11 mouse cellular contexts compared by ENCODE assay signal in genomic region chr13:101761617-101762016, GRCm38 (mm10). TPM values are rescaled to one million over a fixed set of nuclear protein-coding genes. Genes with fewer than 3 reads are reported as not detected.
DNase-seq lines count a peak whose midpoint lies in the region; ATAC-seq and TF ChIP-seq lines count a peak whose summit lies in the region.
"Had no signal": no experiment of that assay in that cellular context is flagged by ENCODE, and none has a peak within 500 bp of the region (broad histone marks: within the 10 kb centered on the region; RNA-seq: fewer than 3 reads in every experiment).

No protein-coding gene starts in this region.

- peak overlapping the region; percentile 46 for H3K27ac ChIP-seq in liver, adult 2 months (replicated peaks; ENCODE audit: insufficient read depth, low read depth, low read length)
- H3K27ac ChIP-seq in liver, embryonic 12.5 days, result peak overlapping the region; percentile 55
- H3K27ac ChIP-seq in stomach, embryonic 16.5 days (ENCODE audit: low read length), result peak overlapping the region; percentile 58; the same call in 1 of the 2 replicates

- peaks cover 12% of the 10 kb centered on the region for H3K36me3 ChIP-seq in liver, adult 2 months (ENCODE audit: control insufficient read depth, insufficient read depth, low read length)
- H3K36me3 ChIP-seq in liver, embryonic 12.5 days, result peaks cover 18% of the 10 kb centered on the region
- peaks cover 14% of the 10 kb centered on the region for H3K36me3 ChIP-seq in stomach, embryonic 16.5 days (ENCODE audit: control insufficient read depth, insufficient read depth, low read length)

- H3K27me3 ChIP-seq in liver, adult 2 months (ENCODE audit: control insufficient read depth, insufficient read depth, low read length), result no peaks in the 10 kb centered on the region
- H3K27me3 ChIP-seq in liver, embryonic 12.5 days (replicated peaks), result no peaks in the 10 kb centered on the region
- H3K27me3 ChIP-seq in stomach, embryonic 16.5 days (ENCODE audit: control insufficient read depth, insufficient read depth, low read length), result no peaks in the 10 kb centered on the region

- peaks cover 59% of the 10 kb centered on the region for H3K4me1 ChIP-seq in liver, adult 2 months (ENCODE audit: control insufficient read depth, insufficient read depth, low read length)
- H3K4me1 ChIP-seq in liver, embryonic 12.5 days, result peaks cover 90% of the 10 kb centered on the region
- peaks cover 79% of the 10 kb centered on the region for H3K4me1 ChIP-seq in stomach, embryonic 16.5 days (ENCODE audit: control insufficient read depth, insufficient read depth, low read length)

- no peak overlapping the region for H3K9ac ChIP-seq in liver, adult 2 months (ENCODE audit: low read depth, low read length)
- 0 out of 2 replicates have a peak overlapping the region, but pooled peaks have one; percentile 40 for H3K9ac ChIP-seq in liver, embryonic 12.5 days
- H3K9ac ChIP-seq in stomach, embryonic 16.5 days (ENCODE audit: low read length), result no peak overlapping the region; the same call in 1 of the 2 replicates

- 16% methylated on average over 5 of the region's 5 CpGs for WGBS in liver, adult 2 months
- 39% methylated on average over 5 of the region's 5 CpGs for WGBS in liver, embryonic 12.5 days (ENCODE audit: insufficient replicate concordance)
- 49% methylated on average over 5 of the region's 5 CpGs for WGBS in stomach, embryonic 16.5 days

- intact Hi-C loops in gastrocnemius, postnatal 14 days (cut with DNase I; ENCODE audit: low total_unique reads), result no loop called here

- peak overlapping the region; percentile 52 for H3K4me2 ChIP-seq in liver, embryonic 12.5 days
- peak overlapping the region; percentile 25 for H3K4me2 ChIP-seq in stomach, embryonic 16.5 days (ENCODE audit: low read depth, low read length)

- no peak for TF ChIP-seq POLR2A in liver, adult 2 months (IDR thresholded peaks at IDR 0.05; ENCODE audit: extremely low read depth, insufficient read depth, low read length)

- H3K79me2 ChIP-seq in liver, adult 2 months (ENCODE audit: control insufficient read depth, insufficient read depth, low read length), result peaks cover 66% of the 10 kb centered on the region

- peak; percentile 79 for DNase-seq in liver, adult 2 months (ENCODE audit: extremely low read depth, low read depth, low spot score)
- DNase-seq in liver, result no peak
- no peak for DNase-seq in gastrocnemius, postnatal 14 days
- no peak for DNase-seq in right cerebral cortex, adult 2 months (ENCODE audit: low spot score in 2 of 2)
- DNase-seq: adrenal gland, postnatal 36 days; cerebellum, adult 11 months; kidney, postnatal 36 days had no signal

- no peak overlapping the region for H3K4me3 ChIP-seq in liver, adult 2 months (ENCODE audit: insufficient read depth, low read depth, low read length)
- peak overlapping the region; percentile 3; the same call in 1 of the 2 replicates for H3K4me3 ChIP-seq in liver, embryonic 12.5 days
- no peak overlapping the region for H3K4me3 ChIP-seq in stomach, embryonic 16.5 days (replicated peaks; ENCODE audit: low read length)

- no peak for TF ChIP-seq CTCF in liver, adult 2 months (IDR thresholded peaks at IDR 0.05; ENCODE audit: low read depth, low read length)

- H3K9me3 ChIP-seq in liver, embryonic 12.5 days (replicated peaks), result no peaks in the 10 kb centered on the region
- H3K9me3 ChIP-seq in stomach, embryonic 16.5 days (replicated peaks; ENCODE audit: control insufficient read depth, low read length), result no peaks in the 10 kb centered on the region

- peak; percentile 49 for ATAC-seq in granulocyte monocyte progenitor cell, adult 5-6 weeks (replicated peaks; ENCODE audit: poor library complexity, severe bottlenecking)
- ATAC-seq in liver, embryonic 12.5 days, result 0 out of 2 replicates have a peak, but pooled peaks have one; percentile 28
- no peak for ATAC-seq in stomach, embryonic 16.5 days (ENCODE audit: insufficient read depth, low FRiP score)
- ATAC-seq: inflammation-experienced regulatory T-cells, adult 6 months had no signal

RNA-seq across cellular contexts. Expression of gene Pik3r1, which starts 6.4 kb away (rescaled TPM):
- total RNA-seq in liver, adult 2 months (2014; rRNA removed), result 35.5 and 38.4 TPM in 2 replicates
- 11.9 and 12.2 TPM in 2 replicates for polyA plus RNA-seq in liver, adult 2 months (2012; rRNA removed)
- 62.1 and 70.9 TPM in 2 replicates for total RNA-seq in granulocyte monocyte progenitor cell, adult 5-6 weeks (2014; fragmentation: Nextera tagmentation)
- 84.2 and 102 TPM in 2 replicates for total RNA-seq in granulocyte monocyte progenitor cell, adult 5-6 weeks (2017)
- polyA plus RNA-seq in liver, embryonic 12.5 days (2016; fragmentation: Nextera tagmentation; extraction: Ambion mirVana), result 17.2 and 22.0 TPM in 2 replicates
- 53.0 and 59.5 TPM in 2 replicates for polyA plus RNA-seq in stomach, embryonic 16.5 days (2015; fragmentation: Nextera tagmentation; extraction: Ambion mirVana)
- 10 to 100 TPM; 26.3 to 38.8 TPM for total RNA-seq in gastrocnemius, postnatal 14 days (2021)
